Mouse (Mus musculus): Measurements from ENCODE around the gene St3gal2.
"Not testable (repeated sequence)": the region's sequence is repeated elsewhere in the genome, so short reads cannot be mapped to it uniquely, and the experiment has no call there.

St3gal2 gene

DNA sequence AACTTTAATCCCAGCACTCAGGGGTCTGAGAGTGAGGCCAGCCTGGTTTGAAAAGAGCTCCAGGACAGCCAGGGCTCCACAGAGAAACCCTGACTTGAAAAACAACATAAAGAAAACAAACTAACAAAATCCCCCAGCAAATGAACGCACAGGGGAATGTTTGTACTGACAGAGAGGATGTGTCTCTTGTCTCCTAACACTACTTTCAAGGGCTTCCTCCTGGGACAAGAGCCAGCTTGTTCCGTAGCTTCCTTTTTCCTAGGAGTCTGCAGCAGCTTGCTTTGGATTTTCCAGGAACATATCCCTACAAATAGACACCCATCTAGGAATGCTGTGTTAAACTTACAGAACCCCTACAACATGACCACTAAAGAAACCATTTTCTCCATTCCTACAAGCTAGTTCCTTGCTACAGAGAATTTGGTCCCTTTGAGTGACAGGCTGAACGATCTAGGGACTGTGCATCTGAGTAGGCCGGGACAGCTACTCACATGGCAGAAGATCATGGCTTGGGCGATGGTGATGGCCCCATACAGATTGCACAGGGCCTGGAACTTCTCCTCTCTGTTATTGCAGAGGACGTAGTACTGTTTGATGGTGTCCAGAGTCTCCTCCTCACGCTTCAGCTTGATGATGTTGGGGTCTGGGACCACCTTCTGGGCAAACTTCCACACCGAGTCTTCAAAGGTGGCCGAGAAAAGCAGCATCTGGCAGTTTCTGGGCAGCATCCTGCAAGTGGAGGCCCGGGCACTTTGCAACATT lies 90.7 kb downstream of the St3gal2 start:
- not testable (repeated sequence) for DNase-seq
